Comparison of ENCODE assay signal across 22 mouse cellular contexts in the genomic region with DNA sequence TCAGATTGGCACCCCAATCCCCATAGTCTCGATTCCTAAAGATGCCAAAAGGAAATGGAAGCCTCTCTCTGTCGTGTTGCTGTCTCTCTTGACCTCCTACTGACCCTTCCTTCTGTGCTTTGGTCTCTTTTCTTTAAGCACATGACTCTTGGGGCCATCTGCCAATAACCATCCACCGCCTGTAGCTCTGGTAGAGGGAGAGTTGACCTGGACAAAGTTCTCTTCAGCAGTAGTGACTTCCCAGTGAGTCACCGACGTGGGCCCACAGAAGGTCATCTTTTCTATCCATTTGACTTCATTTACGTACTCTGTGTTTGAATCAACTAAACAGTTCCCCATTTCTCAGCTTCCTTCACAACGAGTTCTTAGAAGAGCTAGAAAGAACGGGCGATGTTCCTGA. TPM values are rescaled to one million over a fixed set of nuclear protein-coding genes. Genes with fewer than 3 reads are reported as not detected.
DNase-seq lines count a peak whose midpoint lies in the region; ATAC-seq lines count a peak whose summit lies in the region.
"Had no signal": no experiment of that assay in that cellular context is flagged by ENCODE, and none has a peak within 500 bp of the region (broad histone marks: within the 10 kb centered on the region; RNA-seq: fewer than 3 reads in every experiment).

No protein-coding gene starts in this region.

- DNase-seq in kidney, adult 11 months, result peak; percentile 80
- peak; percentile 21 for DNase-seq in lung, postnatal 36 days
- no peak for DNase-seq in lung, postnatal 4 days
- peak; percentile 82 to 87 for DNase-seq in kidney, postnatal 25 days
- no peak for DNase-seq in c-Kit-positive CD71-positive TER-119-positive erythroid progenitor cells, embryonic 14.5 days (ENCODE audit: low spot score)
- no peak for DNase-seq in natural killer cell, adult 2 months (ENCODE audit: low spot score in 2 of 2)
- DNase-seq: adrenal gland, adult 8-10 months; cerebellum, adult 18-20 months; cerebellum, postnatal 36 days; forebrain, postnatal 0 days; heart, postnatal 14 days; layer of hippocampus, postnatal 36 days; lung, adult 18-20 months; right cerebral cortex, adult 18-20 months; thymus, postnatal 4 days had no signal

- 81% methylated on average over 9 of the region's 9 CpGs for WGBS in kidney, embryonic 15.5 days

- H3K27me3 ChIP-seq in kidney, embryonic 15.5 days, result no peaks in the 10 kb centered on the region
- H3K27me3 ChIP-seq: hindbrain, embryonic 12.5 days; midbrain, embryonic 12.5 days; neural tube, embryonic 13.5 days had no signal

- no peak overlapping the region for H3K9ac ChIP-seq in kidney, embryonic 15.5 days
- H3K9ac ChIP-seq: forebrain, postnatal 0 days; heart, embryonic 12.5 days; hindbrain, embryonic 12.5 days; midbrain, embryonic 12.5 days; neural tube, embryonic 13.5 days had no signal

- H3K4me1 ChIP-seq in kidney, embryonic 15.5 days, result no peaks in the 10 kb centered on the region
- H3K4me1 ChIP-seq: forebrain, embryonic 10.5 days; hindbrain, embryonic 12.5 days; midbrain, embryonic 12.5 days; neural tube, embryonic 13.5 days had no signal

- H3K36me3 ChIP-seq in kidney, embryonic 15.5 days, result no peaks in the 10 kb centered on the region
- H3K36me3 ChIP-seq: forebrain, embryonic 10.5 days; heart, embryonic 12.5 days; hindbrain, embryonic 12.5 days; midbrain, embryonic 12.5 days; neural tube, embryonic 13.5 days had no signal

- no peak for ATAC-seq in kidney, embryonic 15.5 days (replicated peaks; ENCODE audit: low FRiP score)
- ATAC-seq: forebrain, postnatal 0 days had no signal

- no peak overlapping the region for H3K27ac ChIP-seq in kidney, embryonic 15.5 days
- H3K27ac ChIP-seq: forebrain, embryonic 10.5 days; hindbrain, embryonic 12.5 days; macrophage; midbrain, embryonic 12.5 days; neural tube, embryonic 13.5 days had no signal

- no peak overlapping the region for H3K4me2 ChIP-seq in kidney, embryonic 15.5 days
- H3K4me2 ChIP-seq: heart, embryonic 12.5 days; hindbrain, embryonic 12.5 days; midbrain, embryonic 12.5 days; neural tube, embryonic 13.5 days had no signal

- H3K4me3 ChIP-seq in kidney, embryonic 15.5 days (replicated peaks), result no peak overlapping the region
- H3K4me3 ChIP-seq: forebrain, embryonic 10.5 days; heart, embryonic 12.5 days; hindbrain, embryonic 12.5 days; midbrain, embryonic 12.5 days; neural tube, embryonic 13.5 days had no signal

- no peaks in the 10 kb centered on the region for H3K9me3 ChIP-seq in kidney, embryonic 15.5 days (replicated peaks)
- H3K9me3 ChIP-seq: forebrain, embryonic 10.5 days; heart, embryonic 12.5 days; hindbrain, embryonic 12.5 days; midbrain, embryonic 12.5 days; neural tube, embryonic 13.5 days had no signal

RNA-seq across cellular contexts. Expression of a gene that starts 30.0 kb away (rescaled TPM):
- polyA plus RNA-seq in kidney, embryonic 15.5 days (2015; fragmentation: Nextera tagmentation; extraction: Ambion mirVana), result 6.5 and 7.2 TPM in 2 replicates

RNA-seq across cellular contexts. Expression of a gene that starts 36.1 kb away (rescaled TPM):
- 29.9 and 35.2 TPM in 2 replicates for polyA plus RNA-seq in kidney, embryonic 15.5 days (2015; fragmentation: Nextera tagmentation; extraction: Ambion mirVana)

Comparison
In these comparisons a context has a peak if more than half of its experiments do, and no peak if none do; other contexts are left out.
1. DNase-seq: peak in kidney, adult 11 months (single experiment), lung, postnatal 36 days (single experiment) and kidney, postnatal 25 days (2 of 2); none in lung, postnatal 4 days (0 of 2), c-Kit-positive CD71-positive TER-119-positive erythroid progenitor cells, embryonic 14.5 days (single experiment) and natural killer cell, adult 2 months (0 of 2).